Mouse (Mus musculus) liver, adult (tissue): Measurements from ENCODE around the gene Sp2.
A peak's percentile ranks its signal among the peaks of the same experiment; 100 is the strongest.

ENCODE experiments used
- GATA4 ChIP-seq: IDR thresholded peaks from 2 replicates; pipeline ENCODE4 v1.6.1; 2014; ENCODE audit warnings: mild to moderate bottlenecking, low read length; ENCODE audit not compliant: insufficient replicate concordance

The Sp2 gene

DNA sequence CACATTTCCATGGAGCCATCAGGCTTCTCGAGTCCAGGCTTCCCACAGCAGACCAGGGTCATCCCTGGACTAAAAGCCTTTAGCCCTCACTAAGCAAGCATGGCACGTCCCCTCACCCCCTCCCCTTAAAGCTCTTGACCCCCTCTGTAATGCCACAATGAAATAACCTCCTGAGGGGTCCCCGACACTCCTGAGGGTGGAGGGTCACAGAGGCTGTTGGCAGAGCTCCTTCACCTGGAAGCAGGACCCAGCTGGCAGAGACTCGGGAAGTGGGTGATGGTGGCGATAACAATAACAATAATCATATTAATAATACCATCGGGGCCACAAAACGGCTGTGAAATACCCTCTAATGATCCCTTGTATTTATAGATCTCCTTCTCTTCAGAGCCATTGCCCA, at the start of gene Sp2:
Gene Sp2 (minus strand): TSS at position 101 of the 400 bp plus-strand sequence.
- no peak for TF ChIP-seq GATA4

DNA sequence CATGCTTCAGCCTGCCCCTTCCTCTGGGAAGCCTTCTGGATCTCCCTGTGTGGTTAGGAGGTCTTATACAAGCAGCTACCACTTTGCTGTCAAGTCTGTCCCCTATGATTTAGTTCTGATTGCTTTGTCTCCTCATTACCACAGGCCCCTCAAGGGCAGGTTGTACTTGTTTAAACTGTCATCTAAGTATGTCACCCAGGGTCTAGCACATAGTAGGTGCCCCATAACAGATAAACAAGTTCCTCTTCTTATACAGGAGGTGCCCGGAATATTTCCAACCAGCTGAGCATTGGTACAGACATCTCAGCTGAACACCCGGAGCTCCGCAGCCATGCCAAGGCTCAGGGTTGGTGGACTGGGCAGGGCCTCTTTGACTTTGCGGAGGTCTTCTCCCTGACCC, 49.7 kb upstream of the Sp2 start:
- no peak for TF ChIP-seq GATA4

DNA sequence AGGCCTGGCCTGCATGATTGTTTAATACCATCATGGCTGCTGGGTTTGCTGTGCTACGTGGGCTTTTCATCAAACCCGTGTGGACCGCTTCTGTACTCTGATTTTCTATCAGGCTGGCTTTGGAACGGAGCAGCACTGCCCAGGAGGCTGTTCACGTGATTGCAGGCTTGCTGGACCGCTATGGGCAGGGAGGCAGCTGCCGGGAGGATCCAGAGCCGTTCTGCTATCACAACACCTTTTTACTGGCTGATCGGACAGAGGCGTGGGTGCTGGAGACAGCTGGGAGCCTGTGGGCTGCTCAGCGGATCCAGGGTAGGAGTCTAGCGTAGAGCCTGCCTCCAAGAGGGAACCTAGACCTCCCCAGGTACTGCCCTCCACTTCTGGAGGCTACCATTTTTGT, 49.2 kb upstream of the Sp2 start:
- TF ChIP-seq GATA4 = no peak

DNA sequence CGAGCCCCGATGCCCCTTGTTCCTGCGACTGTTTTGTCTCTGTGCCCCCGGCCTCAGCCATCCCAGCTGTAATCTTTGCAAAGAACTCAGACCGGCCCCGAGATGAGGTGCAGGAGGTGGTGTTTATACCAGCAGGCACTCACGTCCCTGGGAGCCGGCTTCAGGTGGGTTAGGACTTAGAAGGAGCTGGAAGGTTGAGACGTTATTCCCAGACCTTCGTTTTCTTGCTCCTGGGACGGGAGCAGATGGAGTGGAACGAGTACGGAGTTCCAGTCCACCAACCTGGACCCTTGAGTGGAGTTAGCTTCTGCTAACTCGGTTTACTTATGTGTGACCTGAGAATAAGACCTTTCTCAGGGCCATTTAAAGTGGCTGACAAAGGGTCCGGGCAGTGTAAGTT, 47.7 kb upstream of the Sp2 start:
- TF ChIP-seq GATA4 = no peak

DNA sequence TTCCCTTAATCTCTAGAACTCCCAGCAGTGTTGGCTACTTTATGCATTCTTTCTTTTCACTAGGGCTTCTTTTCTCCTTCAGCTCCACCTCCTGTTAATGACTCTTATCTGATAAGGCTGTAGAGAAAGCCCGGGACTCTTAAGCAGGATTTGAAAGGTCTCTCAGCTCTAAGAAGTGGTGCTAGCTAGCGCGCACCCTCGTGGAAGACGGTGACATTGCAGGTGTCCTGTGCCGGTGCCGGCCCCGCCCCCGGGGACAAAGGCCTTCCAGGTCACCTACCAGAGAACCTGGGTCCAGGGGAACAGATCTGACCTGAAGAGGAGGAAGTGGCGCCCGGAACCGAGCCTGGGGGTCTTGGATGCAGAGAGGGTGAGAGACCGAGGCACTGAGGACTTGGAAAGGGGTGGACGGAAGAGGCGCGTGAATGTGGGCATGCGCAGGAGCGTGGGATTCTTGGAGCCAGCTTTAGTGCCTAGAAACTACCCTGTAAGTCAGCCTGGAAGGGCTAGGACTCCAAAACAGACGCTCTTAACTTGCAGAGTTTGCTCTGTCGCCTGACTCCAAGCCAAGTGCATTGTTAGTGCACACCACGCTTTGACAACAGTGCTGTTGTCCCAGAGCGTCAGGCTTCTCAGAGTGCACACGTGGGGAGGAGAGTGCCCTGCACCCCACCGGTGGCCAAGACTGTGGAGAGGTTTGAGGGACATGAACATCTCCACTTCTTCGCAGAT, 47.1 kb upstream of the Sp2 start, which contains the start of gene Scrn2:
Gene Scrn2 (plus strand): TSS at position 253 of the 732 bp plus-strand sequence.
- TF ChIP-seq GATA4 = no peak

DNA sequence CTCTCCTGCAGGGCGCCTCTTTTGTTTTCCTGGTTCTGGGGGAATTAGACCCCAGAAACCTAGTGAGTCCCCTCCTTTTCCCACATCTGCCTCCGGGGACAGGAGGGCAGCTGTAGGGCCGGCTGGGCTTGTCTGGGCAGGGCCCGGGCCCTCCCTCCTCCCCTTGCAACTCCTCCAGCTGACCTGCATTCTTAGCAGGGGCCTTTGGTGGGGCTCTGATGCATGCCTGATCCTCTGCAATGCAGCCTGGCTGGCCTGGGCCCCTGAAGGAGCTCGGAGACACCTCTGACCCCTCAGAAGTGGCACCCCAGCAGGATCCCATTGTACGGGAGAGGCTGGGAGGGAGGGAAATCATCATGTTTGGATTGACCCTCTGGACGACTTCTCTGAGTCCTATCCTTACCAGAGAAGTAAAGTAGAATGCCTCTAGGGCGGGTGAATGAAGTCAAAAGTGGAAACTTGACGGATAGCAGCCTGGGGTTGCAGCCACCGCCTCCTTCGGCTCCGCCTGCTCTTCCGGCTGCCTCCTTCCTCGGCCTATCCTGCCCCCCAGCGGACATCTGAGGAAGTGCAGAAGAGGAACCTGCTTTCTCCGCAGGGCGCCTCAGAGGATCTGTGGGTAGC, 43.1 kb upstream of the Sp2 start:
- no peak for TF ChIP-seq GATA4

DNA sequence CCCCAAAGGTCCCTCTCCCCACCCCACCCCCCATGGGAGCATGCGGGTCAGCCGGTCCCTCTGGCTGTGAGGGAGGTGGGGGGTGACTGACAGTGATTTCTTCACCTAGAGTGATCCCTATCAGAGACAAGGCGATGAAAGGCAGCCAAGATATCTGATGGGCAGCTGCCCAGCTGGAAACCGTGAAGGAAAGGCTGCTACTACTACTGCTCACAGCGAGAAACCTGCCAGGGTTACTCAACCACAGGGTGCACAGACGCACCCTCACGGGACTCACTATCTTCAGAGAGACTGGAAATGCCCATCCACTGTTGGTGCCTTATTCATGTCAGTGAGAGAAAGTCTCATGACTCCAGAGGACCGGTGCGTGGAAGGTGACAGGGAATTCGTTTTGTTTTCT, 42.2 kb upstream of the Sp2 start:
- TF ChIP-seq GATA4 = peak; percentile 81

DNA sequence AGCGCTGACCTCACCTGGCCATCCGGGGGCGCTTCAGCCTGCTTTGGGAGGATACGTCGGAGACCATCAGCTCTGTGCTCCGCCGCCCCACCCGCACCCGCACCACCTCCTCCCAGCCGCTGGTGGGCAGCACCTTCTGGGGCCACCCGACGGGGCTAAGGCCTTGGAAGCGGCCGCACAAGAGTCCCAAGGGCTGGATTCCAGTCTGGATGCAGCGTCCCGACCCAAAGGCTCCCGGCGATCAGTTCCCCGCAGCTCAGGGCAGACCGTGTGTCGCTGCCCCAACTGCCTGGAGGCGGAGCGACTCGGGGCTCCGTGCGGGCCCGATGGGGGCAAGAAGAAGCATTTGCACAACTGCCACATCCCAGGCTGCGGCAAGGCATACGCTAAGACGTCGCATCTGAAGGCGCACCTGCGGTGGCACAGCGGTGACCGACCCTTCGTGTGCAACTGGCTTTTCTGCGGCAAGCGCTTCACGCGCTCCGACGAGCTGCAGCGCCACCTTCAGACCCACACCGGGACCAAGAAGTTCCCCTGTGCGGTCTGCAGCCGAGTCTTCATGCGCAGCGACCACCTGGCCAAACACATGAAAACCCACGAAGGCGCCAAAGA, 39.2 kb upstream of the Sp2 start:
- TF ChIP-seq GATA4 = no peak

DNA sequence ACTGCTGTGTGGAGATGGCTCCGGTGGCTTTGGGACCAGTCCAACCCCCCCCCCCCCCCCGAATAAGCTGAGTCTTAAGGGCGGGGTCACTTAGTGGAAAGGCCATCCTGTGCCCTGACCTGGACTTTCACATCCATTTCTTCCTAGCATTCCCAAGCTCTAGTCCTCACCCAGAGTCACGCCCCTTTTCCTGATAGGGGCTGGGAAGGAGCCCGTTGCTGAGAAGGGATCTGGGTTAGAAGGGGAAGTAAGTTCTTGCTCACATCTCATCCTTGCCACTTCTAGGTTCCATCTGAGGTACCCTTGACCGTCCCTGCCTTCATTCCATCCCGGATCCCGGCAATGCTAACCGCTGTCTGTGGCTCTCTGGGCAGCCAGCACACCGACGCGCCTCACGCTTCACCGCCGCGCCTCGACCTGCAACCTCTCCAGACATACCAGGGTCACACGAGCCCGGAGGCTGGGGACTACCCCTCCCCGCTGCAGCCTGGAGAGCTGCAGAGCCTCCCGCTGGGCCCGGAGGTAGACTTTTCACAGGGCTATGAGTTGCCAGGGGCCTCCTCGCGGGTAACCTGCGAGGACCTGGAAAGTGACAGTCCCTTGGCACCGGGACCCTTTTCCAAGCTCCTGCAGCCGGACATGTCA, 38.5 kb upstream of the Sp2 start:
- TF ChIP-seq GATA4 = no peak

DNA sequence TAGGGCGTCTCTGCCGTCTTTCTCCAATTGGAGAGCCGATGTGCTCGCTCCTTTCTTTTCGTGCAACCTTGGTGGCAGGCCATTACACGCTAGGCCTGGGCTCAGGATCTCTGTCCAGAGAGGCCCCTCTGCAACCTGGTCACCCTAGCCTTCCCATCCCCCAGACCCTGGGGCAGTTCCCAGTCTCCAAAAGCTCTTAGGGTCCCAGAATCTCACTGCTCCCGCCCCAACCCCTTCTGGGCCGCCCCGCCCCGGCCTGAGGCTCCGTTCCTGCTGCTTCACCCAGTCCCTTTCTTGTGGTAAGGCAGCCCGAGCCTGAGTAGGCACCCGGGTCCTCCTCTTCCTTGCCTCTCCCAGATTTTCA, 36.6 kb upstream of the Sp2 start:
- TF ChIP-seq GATA4 = no peak

DNA sequence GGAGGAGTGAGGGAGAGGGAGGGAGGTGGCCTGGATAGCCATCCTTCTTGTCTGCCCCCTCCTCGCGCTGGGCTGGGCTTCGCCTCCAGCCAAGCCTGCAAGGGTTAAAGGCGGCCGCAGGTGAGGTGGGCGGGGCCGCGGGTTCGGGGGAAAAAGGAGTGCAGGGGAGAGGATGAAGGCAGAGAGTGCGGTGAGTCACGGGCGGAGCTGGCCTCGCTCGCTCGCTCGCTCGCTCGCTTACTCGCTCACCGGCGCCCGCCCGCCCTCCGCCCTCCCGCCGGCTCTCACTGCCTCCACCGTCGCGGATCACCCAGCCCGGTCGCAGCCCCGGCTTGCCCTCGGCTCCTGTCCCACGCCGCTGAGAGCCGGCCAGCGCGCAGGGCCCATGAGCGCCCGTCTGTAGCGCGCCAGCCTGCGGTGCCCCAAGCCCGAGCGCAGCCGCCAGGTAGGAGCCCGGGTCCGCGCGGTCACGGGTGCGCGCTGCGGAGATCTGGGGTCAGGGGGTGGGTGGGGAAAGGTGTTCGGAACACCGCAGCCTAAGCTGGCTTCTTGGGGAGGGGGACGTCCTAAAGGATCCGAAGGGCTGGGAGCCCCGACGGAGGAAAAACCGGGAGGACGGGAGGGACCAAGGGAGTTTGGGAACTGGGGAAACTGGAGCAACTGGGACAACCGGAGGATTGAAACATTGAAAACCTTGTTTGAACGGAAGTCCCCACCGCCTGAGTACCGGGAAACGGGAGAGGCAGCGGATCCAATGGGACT, 36.0 kb upstream of the Sp2 start:
- TF ChIP-seq GATA4 = no peak

DNA sequence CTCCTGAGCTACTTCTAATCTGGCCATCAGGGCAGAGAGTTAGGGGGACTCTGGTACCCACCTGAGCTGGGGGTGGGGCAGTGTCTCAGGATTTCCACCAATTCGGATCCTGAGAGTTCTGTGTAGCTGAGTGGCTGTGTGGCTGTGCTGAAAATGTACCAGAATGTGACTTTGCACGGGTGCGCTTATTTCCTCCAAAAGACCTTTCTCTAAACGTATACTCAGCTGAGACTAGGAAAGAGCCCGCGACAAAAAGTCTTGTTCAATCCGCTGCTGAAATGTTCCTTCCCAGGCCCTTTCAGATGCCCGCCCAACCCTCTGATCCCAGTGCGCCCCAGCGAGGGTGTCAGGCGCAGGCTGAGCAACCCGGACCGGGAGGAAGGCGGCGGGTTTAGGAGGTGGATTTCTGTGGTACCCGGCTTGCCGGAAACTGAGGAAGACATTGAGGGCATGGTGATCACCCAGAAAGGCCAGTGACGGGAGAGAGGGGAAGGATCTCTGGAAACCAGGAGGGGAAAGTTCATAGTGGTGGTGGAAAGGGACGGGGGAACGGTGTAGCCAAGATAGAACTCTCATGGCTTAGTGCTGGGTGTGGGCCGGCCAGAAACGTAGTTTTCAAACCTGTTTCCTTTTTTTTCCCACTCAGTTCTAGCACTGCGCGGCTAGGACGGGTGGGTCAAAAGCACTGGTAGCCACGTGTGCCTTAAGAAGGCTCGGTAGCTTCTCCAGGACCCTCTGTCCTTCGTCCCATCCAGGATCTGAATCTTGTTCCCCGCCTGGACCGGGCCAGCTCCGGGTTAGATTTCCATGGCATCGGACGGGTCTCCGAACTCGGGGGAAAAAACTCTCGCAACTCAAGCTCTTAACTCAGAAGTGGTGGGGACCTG, 35.2 kb upstream of the Sp2 start:
- TF ChIP-seq GATA4 = no peak

DNA sequence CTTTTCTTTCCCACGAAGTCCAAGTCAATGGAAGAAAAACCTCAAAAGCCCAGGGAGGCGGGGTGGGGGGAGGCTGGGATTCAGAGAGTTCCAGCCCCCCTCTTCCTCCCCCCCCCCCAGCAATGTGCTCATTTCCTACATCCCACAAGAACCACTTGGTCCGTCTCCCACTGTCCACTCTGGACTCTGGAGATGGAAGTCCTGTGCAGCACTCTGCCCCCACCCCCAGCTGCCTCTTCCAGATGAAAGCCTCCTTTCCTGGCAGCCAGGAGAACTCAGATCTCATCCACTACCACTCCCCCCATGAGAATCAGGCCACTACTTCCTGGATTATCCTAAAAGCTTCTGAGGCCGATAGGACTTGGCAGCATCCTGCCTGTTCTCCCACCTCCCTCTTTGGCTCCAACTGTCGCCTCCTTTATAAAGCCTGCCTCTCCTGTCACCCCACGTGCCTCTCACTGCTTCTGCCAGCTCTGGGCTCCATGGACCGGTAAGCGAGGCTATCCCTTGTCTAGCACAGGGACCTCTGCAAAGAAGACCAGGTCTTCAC, 30.4 kb upstream of the Sp2 start, which contains the start of gene Sp6:
Gene Sp6 (plus strand): TSS at position 274 of the 550 bp plus-strand sequence.
- no peak for TF ChIP-seq GATA4
